Mouse (Mus musculus) neural tube, embryonic 13.5 days (tissue): ENCODE measurements around the gene 1700024P04Rik. TPM values are rescaled to one million over a fixed set of nuclear protein-coding genes. Genes with fewer than 3 reads are reported as not detected.

Experiments used
- polyA plus RNA-seq: library from polyadenylated mRNA; unstranded; fragments of >200 nt; fragmentation: Nextera tagmentation; extraction: Ambion mirVana; gene quantifications from 2 replicates; pipeline ENCODE4 v1.2.1, GENCODE M21; 2015

The 1700024P04Rik gene
- polyA plus RNA-seq, 1 experiment from 2014 or later, result not detected

Other genes starting within 250 kb of the 1700024P04Rik start
- gene Fcho2, start 169.1 kb downstream of the 1700024P04Rik start, polyA plus RNA-seq, result 27.9 and 32.5 TPM in 2 replicates
- 51.9 and 63.7 TPM in 2 replicates for gene Tnpo1, start 58.2 kb downstream of the 1700024P04Rik start, polyA plus RNA-seq
- 0.56 and 0.92 TPM in 2 replicates for gene Zfp366, start 200.3 kb upstream of the 1700024P04Rik start, polyA plus RNA-seq